Comparison of ENCODE assay signal across 25 mouse cellular contexts in genomic region chr9:107112056-107112455, GRCm38 (mm10).
DNase-seq lines count a peak whose midpoint lies in the region; ATAC-seq and TF ChIP-seq lines count a peak whose summit lies in the region.
"Had no signal": no experiment of that assay in that cellular context is flagged by ENCODE, and none has a peak within 500 bp of the region (broad histone marks: within the 10 kb centered on the region; RNA-seq: fewer than 3 reads in every experiment).

No protein-coding gene starts in this region.

- no peaks in the 10 kb centered on the region for H3K9me3 ChIP-seq in lung, embryonic 14.5 days (ENCODE audit: low read depth, low read length)
- H3K9me3 ChIP-seq: forebrain, embryonic 10.5 days; forebrain, embryonic 13.5 days; G1E; heart, embryonic 10.5 days; heart, embryonic 13.5 days had no signal

- H3K4me1 ChIP-seq in lung, embryonic 14.5 days (ENCODE audit: insufficient read depth) = no peaks in the 10 kb centered on the region
- H3K4me1 ChIP-seq: forebrain, embryonic 10.5 days; forebrain, embryonic 13.5 days; heart, embryonic 10.5 days; heart, embryonic 13.5 days had no signal

- 34% methylated on average over 2 of the region's 2 CpGs for WGBS in lung, embryonic 14.5 days

- ATAC-seq in lung, embryonic 14.5 days (ENCODE audit: insufficient read depth) = no peak
- ATAC-seq: forebrain, embryonic 13.5 days; forebrain, embryonic 16.5 days; intestine, postnatal 0 days; Patski had no signal

- no peaks in the 10 kb centered on the region for H3K27me3 ChIP-seq in lung, embryonic 14.5 days (ENCODE audit: insufficient read depth, low read length)
- H3K27me3 ChIP-seq: forebrain, embryonic 13.5 days; heart, embryonic 13.5 days had no signal

- H3K36me3 ChIP-seq in lung, embryonic 14.5 days (ENCODE audit: insufficient read depth) = no peaks in the 10 kb centered on the region
- H3K36me3 ChIP-seq: forebrain, embryonic 10.5 days; G1E; heart, embryonic 10.5 days; heart, embryonic 13.5 days had no signal

- H3K9ac ChIP-seq in lung, embryonic 14.5 days = no peak overlapping the region
- H3K9ac ChIP-seq: forebrain, embryonic 13.5 days; heart, embryonic 13.5 days; hindbrain, embryonic 14.5 days had no signal

- no peak for TF ChIP-seq CTCF in lung, embryonic 14.5 days (IDR thresholded peaks at IDR 0.05; ENCODE audit: low read depth)

- no peak overlapping the region for H3K4me3 ChIP-seq in lung, embryonic 14.5 days (ENCODE audit: low read depth, low read length)
- H3K4me3 ChIP-seq: forebrain, embryonic 10.5 days; forebrain, embryonic 13.5 days; heart, adult 2 months; heart, embryonic 10.5 days; heart, embryonic 13.5 days had no signal

- H3K4me2 ChIP-seq in lung, embryonic 14.5 days = no peak overlapping the region
- H3K4me2 ChIP-seq: forebrain, embryonic 13.5 days; heart, embryonic 13.5 days; hindbrain, embryonic 14.5 days had no signal

- DNase-seq in cerebellum, adult 18-20 months = peak; percentile 38 to 52
- no peak for DNase-seq in cerebellum, postnatal 4 days (ENCODE audit: low spot score in 2 of 2)
- DNase-seq in lung, embryonic 14.5 days = peak; percentile 8
- DNase-seq in lung, postnatal 10 days = no peak
- DNase-seq in brain, adult 2 months (ENCODE audit: low read depth, low spot score) = peak; percentile 65
- DNase-seq in cerebellum, postnatal 36 days = peak; percentile 24 to 26
- no peak for DNase-seq in B cell, adult 2 months
- no peak for DNase-seq in left cerebral cortex, adult 8-10 months (ENCODE audit: low spot score in 2 of 2)
- DNase-seq: adrenal gland, adult 2 months; adrenal gland, postnatal 14 days; gastrocnemius, postnatal 10 days; gastrocnemius, postnatal 36 days; heart, adult 2 months; heart, postnatal 14 days; heart, postnatal 4 days; kidney, adult 2 months had no signal

- no peak overlapping the region for H3K27ac ChIP-seq in lung, embryonic 14.5 days (ENCODE audit: low read depth)
- H3K27ac ChIP-seq: forebrain, embryonic 10.5 days; forebrain, embryonic 13.5 days; heart, adult 2 months; heart, embryonic 10.5 days; heart, embryonic 13.5 days; hindbrain, embryonic 14.5 days had no signal

Comparison
In these comparisons a context has a peak if more than half of its experiments do, and no peak if none do; other contexts are left out.
1. DNase-seq: peak in cerebellum, adult 18-20 months (2 of 2), lung, embryonic 14.5 days (single experiment), brain, adult 2 months (single experiment) and cerebellum, postnatal 36 days (2 of 2); none in cerebellum, postnatal 4 days (0 of 2), lung, postnatal 10 days (single experiment), B cell, adult 2 months (0 of 2) and left cerebral cortex, adult 8-10 months (0 of 2).